13 mouse cellular contexts compared by ENCODE assay signal in genomic region chr1:180606796-180607577, GRCm38 (mm10). TPM values are rescaled to one million over a fixed set of nuclear protein-coding genes. Genes with fewer than 3 reads are reported as not detected.
DNase-seq lines count a peak whose midpoint lies in the region; ATAC-seq lines count a peak whose summit lies in the region.
"Had no signal": no experiment of that assay in that cellular context is flagged by ENCODE, and none has a peak within 500 bp of the region (broad histone marks: within the 10 kb centered on the region; RNA-seq: fewer than 3 reads in every experiment).

No protein-coding gene starts in this region.

- H3K4me3 ChIP-seq in heart, embryonic 13.5 days = no peak overlapping the region
- H3K4me3 ChIP-seq: embryonic facial prominence, embryonic 15.5 days; neural tube, embryonic 15.5 days had no signal

- 55% methylated on average over 10 of the region's 10 CpGs for WGBS in heart, embryonic 13.5 days

- H3K4me2 ChIP-seq in heart, embryonic 13.5 days = no peak overlapping the region
- H3K4me2 ChIP-seq: embryonic facial prominence, embryonic 15.5 days; hindbrain, embryonic 14.5 days; neural tube, embryonic 15.5 days had no signal

- no peak for ATAC-seq in heart, embryonic 13.5 days (ENCODE audit: extremely low read depth, insufficient number of reproducible peaks, low FRiP score, low TSS enrichment)
- ATAC-seq: intestine, postnatal 0 days had no signal

- peaks cover 16% of the 10 kb centered on the region for H3K36me3 ChIP-seq in heart, embryonic 13.5 days

- no peak overlapping the region for H3K9ac ChIP-seq in heart, embryonic 13.5 days
- H3K9ac ChIP-seq: embryonic facial prominence, embryonic 15.5 days; hindbrain, embryonic 14.5 days; neural tube, embryonic 15.5 days had no signal

- peaks cover 29% of the 10 kb centered on the region for H3K4me1 ChIP-seq in heart, embryonic 13.5 days
- H3K4me1 ChIP-seq: embryonic facial prominence, embryonic 15.5 days; neural tube, embryonic 15.5 days had no signal

- DNase-seq in heart, adult 11 months = no peak
- peak; percentile 95 for DNase-seq in ES-CJ7 (ENCODE audit: low read depth, low spot score)
- DNase-seq in brain, adult 2 months (ENCODE audit: low read depth, low spot score) = peak; percentile 44
- peak; percentile 16 for DNase-seq in retina, postnatal 7 days (ENCODE audit: low read depth, low spot score)
- DNase-seq in yolk sac, embryonic 10.5 days (ENCODE audit: low spot score) = no peak
- no peak for DNase-seq in layer of hippocampus, adult 8-10 months (ENCODE audit: low spot score in 2 of 2)
- DNase-seq: lung, postnatal 14 days had no signal

- H3K27ac ChIP-seq in heart, embryonic 13.5 days (replicated peaks) = peak overlapping the region; percentile 46
- H3K27ac ChIP-seq: embryonic facial prominence, embryonic 15.5 days; hindbrain, embryonic 14.5 days; kidney, postnatal 0 days; neural tube, embryonic 15.5 days had no signal

- peaks cover 6% of the 10 kb centered on the region for H3K9me3 ChIP-seq in heart, embryonic 13.5 days
- H3K9me3 ChIP-seq: embryonic facial prominence, embryonic 15.5 days; neural tube, embryonic 15.5 days had no signal

- no peaks in the 10 kb centered on the region for H3K27me3 ChIP-seq in heart, embryonic 13.5 days (replicated peaks)
- H3K27me3 ChIP-seq: embryonic facial prominence, embryonic 15.5 days; neural tube, embryonic 15.5 days had no signal

RNA-seq across cellular contexts. Expression of gene Lin9, which starts 34.0 kb away (rescaled TPM):
- 12.1 and 14.4 TPM in 2 replicates for polyA plus RNA-seq in heart, embryonic 13.5 days (2015; fragmentation: Nextera tagmentation; extraction: Ambion mirVana)
- 1 to 10 TPM; 2.7 to 4.6 (median 3.6) TPM for total RNA-seq in layer of hippocampus, adult 8-10 months (2022)

RNA-seq across cellular contexts. Expression of gene Parp1, which starts 38.3 kb away (rescaled TPM):
- 85.0 and 85.4 TPM in 2 replicates for polyA plus RNA-seq in heart, embryonic 13.5 days (2015; fragmentation: Nextera tagmentation; extraction: Ambion mirVana)
- total RNA-seq in layer of hippocampus, adult 8-10 months (2022) = 100 to 1,000 TPM; 107 to 134 (median 123) TPM

Comparison
In these comparisons a context has a peak if more than half of its experiments do, and no peak if none do; other contexts are left out.
1. DNase-seq: peak in ES-CJ7 (single experiment), brain, adult 2 months (single experiment) and retina, postnatal 7 days (single experiment); none in heart, adult 11 months (single experiment), yolk sac, embryonic 10.5 days (single experiment) and layer of hippocampus, adult 8-10 months (0 of 2).